Mouse (Mus musculus) left cerebral cortex, postnatal 36 days (tissue): Measurements from ENCODE around the gene Lgals2. TPM values are rescaled to one million over a fixed set of nuclear protein-coding genes. Genes with fewer than 3 reads are reported as not detected.

Experiments
- microRNA-seq: library from miRNA; unstranded; fragments of <30 nt; microRNA quantifications from one replicate; pipeline ENCODE4 v1.2.0, GENCODE M21; 2022
- total RNA-seq, 2 experiments: library from RNA; stranded (reverse); gene quantifications; 2 replicates each; pipeline ENCODE4 v1.2.3; 2021

Lgals2 gene
- total RNA-seq, 2 experiments from 2014 or later = not detected

Small RNAs within 50 kb of the gene (microRNA-seq; reads per million reads assigned to microRNA genes)
- 1.3 reads per million for gene Mir6955

Other genes with a start within 250 kb of the Lgals2 start
- 100 to 1,000 TPM; 130 to 159 TPM for gene Elfn2, start 136.8 kb downstream of the Lgals2 start, total RNA-seq
- gene Mfng, start 82.1 kb downstream of the Lgals2 start, total RNA-seq = 1 to 10 TPM; 4.9 to 6.0 TPM
- 1 to 10 TPM; 3.6 to 4.3 TPM for gene Card10, start 52.5 kb downstream of the Lgals2 start, total RNA-seq
- gene Cdc42ep1, start 12.9 kb downstream of the Lgals2 start, total RNA-seq = 10 to 100 TPM; 14.4 to 16.5 TPM
- 10 to 100 TPM; 57.6 to 65.0 TPM for gene Gga1, start 21.7 kb upstream of the Lgals2 start, total RNA-seq
- under 1 TPM in 1 of 2 experiments, not detected in 1; 0.97 TPM for gene Gm49510, start 44.1 kb upstream of the Lgals2 start, total RNA-seq
- gene Sh3bp1, start 44.2 kb upstream of the Lgals2 start, total RNA-seq = 10 to 100 TPM; 23.7 to 31.5 TPM
- gene Pdxp, start 58.4 kb upstream of the Lgals2 start, total RNA-seq = 100 to 1,000 TPM; 159 to 192 TPM
- 10 to 100 TPM; 19.3 to 25.0 TPM for gene Lgals1, start 71.2 kb upstream of the Lgals2 start, total RNA-seq
- 10 to 100 TPM; 39.5 to 42.1 TPM for gene Nol12, start 79.4 kb upstream of the Lgals2 start, total RNA-seq
- gene Triobp, start 92.2 kb upstream of the Lgals2 start, total RNA-seq = 10 to 100 TPM; 14.3 to 19.5 TPM
- 100 to 1,000 TPM in 1 of 2 experiments, 10 to 100 TPM in 1; 87.0 to 113 TPM for gene H1f0, start 172.9 kb upstream of the Lgals2 start, total RNA-seq
- gene Galr3, start 186.4 kb upstream of the Lgals2 start, total RNA-seq = not detected
- 10 to 100 TPM; 14.1 to 19.0 TPM for gene Ankrd54, start 207.4 kb upstream of the Lgals2 start, total RNA-seq
- 10 to 100 TPM; 62.6 to 65.3 TPM for gene Eif3l, start 219.7 kb upstream of the Lgals2 start, total RNA-seq